Mouse (Mus musculus) heart, adult 2 months (tissue): ENCODE data around the gene Gpalpp1. TPM values are rescaled to one million over a fixed set of nuclear protein-coding genes. Genes with fewer than 3 reads are reported as not detected.

Source experiments
- DNase-seq, 2 experiments: peaks; one replicate each; pipeline ENCODE4 v3.0.0; 2021
- H3K27ac ChIP-seq: fragments of 200-600 bp; 2 replicates; pipeline ENCODE4 v1.8.1; 2022
- H3K27me3 ChIP-seq: fragments of 200-500 bp; 2 replicates; pipeline ENCODE4 v1.6.1; 2012; ENCODE audit warnings: mild to moderate bottlenecking, low read length, inconsistent platforms, mixed read lengths; ENCODE audit not compliant: control insufficient read depth, insufficient read depth
- H3K36me3 ChIP-seq: fragments of 200-500 bp; 2 replicates; pipeline ENCODE4 v1.6.1; 2012; ENCODE audit warnings: low read length, inconsistent platforms; ENCODE audit not compliant: control insufficient read depth, insufficient read depth
- H3K4me1 ChIP-seq: fragments of 200-500 bp; 2 replicates; pipeline ENCODE4 v1.6.1; 2011; ENCODE audit warnings: low read length; ENCODE audit not compliant: control insufficient read depth, insufficient read depth
- H3K4me3 ChIP-seq: fragments of 200-600 bp; 2 replicates; pipeline ENCODE4 v1.8.1; 2022
- H3K79me2 ChIP-seq: fragments of 200-500 bp; replicated peaks from 2 replicates; pipeline ENCODE4 v1.6.1; 2012; ENCODE audit warnings: mild to moderate bottlenecking, inconsistent platforms, low read length, moderate library complexity, mixed read lengths; ENCODE audit not compliant: control insufficient read depth, insufficient read depth
- H3K9ac ChIP-seq: fragments of 200-500 bp; 2 replicates; pipeline ENCODE4 v1.6.1; 2012; ENCODE audit warnings: low read depth, mild to moderate bottlenecking, control low read depth, inconsistent platforms, low read length, mixed read lengths
- CTCF ChIP-seq: fragments of 200-600 bp; IDR thresholded peaks from 2 replicates; pipeline ENCODE4 v1.8.1; 2022; ENCODE audit warnings: antibody characterized with exemption, mild to moderate bottlenecking, moderate library complexity
- EP300 ChIP-seq: fragments of 200-500 bp; IDR thresholded peaks from 2 replicates; pipeline ENCODE4 v1.6.1; 2011; ENCODE audit warnings: low read depth, low read length, control low read depth; ENCODE audit not compliant: insufficient read depth
- POLR2A ChIP-seq: fragments of 200-500 bp; IDR thresholded peaks from 2 replicates; pipeline ENCODE4 v1.6.1; 2011; ENCODE audit warnings: mild to moderate bottlenecking, low read depth, low read length, control low read depth; ENCODE audit not compliant: insufficient read depth
- WGBS: fragments of 180-500 bp; shearing (Covaris S2); methylation state at CpG from one replicate; pipeline ENCODE4 v1.1.7; 2018; 5-methylcytosine and 5-hydroxymethylcytosine counted together
- intact Hi-C: fragments of 180-260 bp; cut with DNase I; formaldehyde crosslinking; loops from one replicate; pipeline ENCODE4 v1.15.1; 2025
- long read RNA-seq: library from polyadenylated mRNA; stranded (forward); transcript quantifications from one replicate; pipeline ENCODE4 v2.0.0, GENCODE M21; 2021
- polyA plus RNA-seq: library from polyadenylated mRNA; depleted of rRNA; stranded (reverse); fragments of >200 nt; gene quantifications from 2 replicates; pipeline ENCODE4 v1.2.3, GENCODE M21; 2012; rRNA removed
- total RNA-seq, 2 experiments: library from RNA; stranded (reverse); gene quantifications; 2 replicates each; pipeline ENCODE4 v1.2.3; 2021

Gene Gpalpp1
- total RNA-seq (10 to 100 TPM; 11.2 to 11.3 TPM), polyA plus RNA-seq (3.2 and 6.6 TPM in 2 replicates)
- long read RNA-seq, full-length matches to known transcripts: 2 of 7 reads
- long read RNA-seq, partial matches to known transcripts: 0 of 7 reads
- long read RNA-seq, other reads (novel, unspliced or antisense): 5 of 7 reads

- Histone ChIP-seq H3K27ac (peak within 1 kb of the TSS; percentile 75), H3K79me2 (no peaks in the 10 kb centered on the region), H3K4me3 (peak within 1 kb of the TSS; percentile 96), H3K27me3 (no peaks in the 10 kb centered on the region), H3K4me1 (peaks cover 2% of the 10 kb centered on the region), H3K9ac (peak within 1 kb of the TSS; percentile 82), H3K36me3 (no peaks in the 10 kb centered on the region; the same call in 1 of the 2 replicates)
- DNase-seq: peak; percentile 88 to 91
- TF ChIP-seq EP300 (0 out of 2 replicates have a peak, but pooled peaks have one; percentile 64), POLR2A (peak; percentile 70), CTCF (peak; percentile 27; the same call in 1 of the 2 replicates)
- intact Hi-C loops: loop anchor here (5.0 kb wide), 1 partner anchor 42 kb away; no protein-coding TSS in a partner anchor
- WGBS: under 1% methylated on average over 69 of the region's 69 CpGs
These were observed at the start of gene Gpalpp1, which contains the start of gene Nufip1 for GRCm38 (mm10) chr14:76110396-76111221. TSS of gene Gpalpp1 (minus strand) at chr14:76110760. TSS of gene Nufip1 (plus strand) at chr14:76110891.

DNA sequence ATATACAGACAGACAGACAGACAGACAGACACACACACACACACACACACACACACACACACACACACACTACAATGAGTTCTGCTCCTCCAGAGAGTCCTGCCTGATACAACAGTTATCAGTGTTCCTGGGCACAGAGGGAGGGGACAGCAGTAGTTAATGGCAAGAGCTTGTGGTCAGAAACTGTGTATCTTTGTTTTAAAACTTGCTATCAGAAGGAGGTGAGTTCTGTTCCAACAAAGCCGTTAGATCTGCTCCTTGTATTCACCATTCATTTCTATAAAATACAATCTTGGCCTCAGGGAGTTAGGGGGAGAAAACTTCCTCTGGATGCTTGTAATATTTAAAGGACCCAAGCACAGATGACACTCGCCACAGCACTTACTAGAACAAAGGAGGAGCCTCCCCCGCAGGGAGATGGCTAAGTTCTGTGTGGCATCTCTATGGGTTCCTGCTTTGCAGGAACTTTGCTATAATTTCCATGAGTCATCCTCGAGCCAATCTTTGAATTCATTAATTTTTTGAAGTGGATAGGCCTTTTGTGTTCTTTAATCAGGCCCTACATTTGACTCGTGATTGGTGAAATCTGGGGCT, 47.7 kb upstream of the Gpalpp1 start:
- Histone ChIP-seq H3K36me3 (no peaks in the 10 kb centered on the region), H3K4me3 (no peak overlapping the region), H3K4me1 (no peaks in the 10 kb centered on the region), H3K27ac (no peak overlapping the region), H3K79me2 (no peaks in the 10 kb centered on the region), H3K27me3 (no peaks in the 10 kb centered on the region), H3K9ac (no peak overlapping the region)
- whole genome bisulfite sequencing: 49% methylated on average over 5 of the region's 5 CpGs
- intact Hi-C loops: no loop called here
- no peak for DNase-seq
- TF ChIP-seq EP300 (no peak), CTCF (no peak), POLR2A (no peak)

GRCm38 (mm10) chr14:76153828-76154227, 43.3 kb upstream of the Gpalpp1 start:
- Histone ChIP-seq H3K27ac (no peak overlapping the region), H3K36me3 (no peaks in the 10 kb centered on the region), H3K4me3 (no peak overlapping the region), H3K9ac (no peak overlapping the region), H3K4me1 (peaks cover 9% of the 10 kb centered on the region), H3K79me2 (no peaks in the 10 kb centered on the region), H3K27me3 (no peaks in the 10 kb centered on the region)
- TF ChIP-seq POLR2A: no peak
- no peak for TF ChIP-seq EP300
- no peak for TF ChIP-seq CTCF
- intact Hi-C loops: loop anchor here (2.0 to 5.0 kb wide), 2 partner anchors 42 to 261 kb away; partner anchors contain the start of genes Gpalpp1, Nufip1 and Tsc22d1
- WGBS: 46% methylated on average over 6 of the region's 6 CpGs
- no peak for DNase-seq

DNA sequence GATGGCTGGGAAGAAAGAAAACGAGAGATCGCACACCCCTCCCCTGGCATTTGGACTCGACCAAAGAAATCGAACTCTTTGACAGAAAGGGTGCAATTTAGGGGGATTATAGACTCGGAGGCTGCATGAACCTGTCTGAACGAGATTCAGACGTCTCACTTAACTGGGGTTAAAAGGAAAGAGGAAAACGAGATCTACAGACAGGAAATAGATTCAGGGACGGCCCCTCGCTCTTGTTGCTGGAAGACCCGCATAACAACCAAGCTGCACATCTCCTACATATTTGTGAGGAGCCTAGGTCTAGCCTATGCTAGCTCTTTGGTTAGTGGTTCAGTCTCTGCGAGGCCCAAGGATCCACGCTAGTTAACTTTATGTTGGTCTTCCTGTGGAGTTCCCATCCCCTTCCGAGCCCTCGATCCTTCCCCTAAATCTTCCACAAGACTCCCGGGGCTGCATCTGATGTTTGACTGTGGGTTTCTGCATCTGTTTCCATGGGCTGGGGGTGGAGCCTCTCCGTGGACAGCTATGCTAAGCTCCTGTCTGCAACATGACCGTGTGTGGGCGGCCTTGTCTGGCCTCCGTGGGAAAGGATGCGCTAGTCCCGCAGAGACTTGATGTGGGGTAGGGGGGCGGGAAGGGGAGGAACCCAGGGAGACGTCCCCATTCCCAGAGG, 42.6 kb upstream of the Gpalpp1 start:
- WGBS: 9% methylated on average over 24 of the region's 24 CpGs
- intact Hi-C loops: loop anchor here (2.0 to 5.0 kb wide), 2 partner anchors 41 to 262 kb away; partner anchors contain the start of genes Gpalpp1, Nufip1 and Tsc22d1
- peak; percentile 17 to 31 for DNase-seq

More for the DNA sequence above, 42.6 kb upstream of the Gpalpp1 start:
- no peaks in the 10 kb centered on the region for H3K36me3 ChIP-seq
- H3K27me3 ChIP-seq: no peaks in the 10 kb centered on the region
- peaks cover 9% of the 10 kb centered on the region for H3K4me1 ChIP-seq
- peak overlapping the region; percentile 4; the same call in 1 of the 2 replicates for H3K9ac ChIP-seq
- H3K27ac ChIP-seq: peak overlapping the region; percentile 99
- peak overlapping the region; percentile 79 for H3K4me3 ChIP-seq
- TF ChIP-seq POLR2A: no peak
- TF ChIP-seq CTCF: no peak
- TF ChIP-seq EP300: no peak
- no peaks in the 10 kb centered on the region for H3K79me2 ChIP-seq
